Mouse (Mus musculus) adrenal gland, postnatal 36 days (tissue): ENCODE data around the gene Pdia4. TPM values are rescaled to one million over a fixed set of nuclear protein-coding genes. Genes with fewer than 3 reads are reported as not detected.
A peak's percentile ranks its signal among the peaks of the same experiment; 100 is the strongest.
"Not testable (repeated sequence)": the region's sequence is repeated elsewhere in the genome, so short reads cannot be mapped to it uniquely, and the experiment has no call there.

ENCODE experiments used
- DNase-seq, 2 experiments: peaks; one replicate each; pipeline ENCODE4 v3.0.0; 2021; ENCODE audit warnings: mixed read lengths in 1 of 2
- microRNA-seq: library from miRNA; unstranded; fragments of <30 nt; microRNA quantifications from one replicate; pipeline ENCODE4 v1.2.0, GENCODE M21; 2021
- total RNA-seq, 2 experiments: library from RNA; stranded (reverse); gene quantifications; 2 replicates each; pipeline ENCODE4 v1.2.3; 2021

Pdia4 gene
- total RNA-seq, 2 experiments from 2014 or later, result 93.8 to 97.5 TPM

DNA sequence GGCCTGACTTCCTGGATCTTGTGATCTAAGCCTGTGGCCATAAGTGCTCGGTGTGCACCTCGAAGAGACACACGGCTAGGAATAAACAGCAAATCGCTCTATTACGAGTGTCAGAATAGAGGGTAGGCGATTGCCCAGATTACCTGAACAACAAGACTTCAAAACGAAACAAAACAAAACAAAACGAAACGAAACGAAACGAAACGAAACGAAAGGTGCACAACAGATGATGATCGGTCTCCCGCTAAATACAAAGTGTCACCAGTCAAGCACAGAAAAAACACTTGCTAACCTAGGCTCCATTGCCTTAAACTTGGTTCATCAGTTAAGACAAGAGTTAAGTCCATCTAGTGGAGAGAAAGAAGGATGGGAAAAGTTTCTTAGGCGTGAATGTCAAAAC, 53.8 kb downstream of the Pdia4 start:
- DNase-seq, result not testable (repeated sequence)

DNA sequence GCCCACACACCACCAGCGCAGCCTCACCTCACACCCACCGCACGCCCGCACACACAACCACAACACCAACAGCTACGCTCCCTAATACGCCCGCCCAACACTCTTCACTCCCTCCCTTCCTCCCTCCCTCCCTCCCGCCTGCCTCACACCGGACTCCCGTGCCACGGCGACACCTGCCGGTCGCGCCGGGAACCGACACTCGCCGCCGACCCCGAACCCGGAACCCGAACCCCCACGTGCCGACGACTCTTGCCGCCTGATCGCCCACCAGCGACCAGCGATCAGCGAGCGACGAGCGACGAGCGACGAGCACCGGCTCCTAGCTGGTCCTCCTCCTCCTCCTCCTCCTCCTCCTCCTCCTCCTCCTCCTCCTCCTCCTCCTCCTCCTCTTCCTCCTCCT, 55.4 kb downstream of the Pdia4 start:
- DNase-seq, result peak in 1 of 2 experiments; percentile 74

- not testable (repeated sequence) for DNase-seq
These were observed 55.8 kb downstream of the Pdia4 start for GRCm38 (mm10) chr6:47757429-47757828.

DNA sequence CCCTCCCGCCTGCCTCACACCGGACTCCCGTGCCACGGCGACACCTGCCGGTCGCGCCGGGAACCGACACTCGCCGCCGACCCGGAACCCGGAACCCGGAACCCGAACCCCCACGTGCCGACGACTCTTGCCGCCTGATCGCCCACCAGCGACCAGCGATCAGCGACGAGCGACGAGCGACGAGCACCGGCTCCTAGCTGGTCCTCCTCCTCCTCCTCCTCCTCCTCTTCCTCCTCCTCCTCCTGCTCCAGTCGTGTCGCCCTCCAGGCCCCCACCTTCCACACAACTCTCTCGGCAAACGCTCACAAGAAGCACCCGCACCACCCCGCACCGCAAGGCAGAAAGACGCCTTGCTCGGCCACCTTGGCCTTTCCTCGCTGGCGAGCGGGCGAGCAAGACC, 60.1 kb downstream of the Pdia4 start:
- DNase-seq, result not testable (repeated sequence)

GRCm38 (mm10) chr6:47748306-47748705, 64.9 kb downstream of the Pdia4 start:
- DNase-seq, result peak; percentile 85 to 86

- not testable (repeated sequence) for DNase-seq
These were observed 65.3 kb downstream of the Pdia4 start for GRCm38 (mm10) chr6:47747886-47748285.

Small RNAs within 50 kb of the gene (microRNA-seq; reads per million reads assigned to microRNA genes)
- not detected for gene Mir704

Other genes starting within 250 kb of the Pdia4 start
- gene Ezh2, start 218.1 kb downstream of the Pdia4 start, total RNA-seq, result 10 to 100 TPM; 19.7 to 22.0 TPM
- 1 to 10 TPM in 1 of 2 experiments, under 1 TPM in 1; 0.83 to 1.4 TPM for gene Zfp786, start 17.4 kb upstream of the Pdia4 start, total RNA-seq
- 10 to 100 TPM in 1 of 2 experiments, 1 to 10 TPM in 1; 9.9 to 13.3 TPM for gene Zfp398, start 22.2 kb upstream of the Pdia4 start, total RNA-seq
- gene Zfp282, start 63.8 kb upstream of the Pdia4 start, total RNA-seq, result 10 to 100 TPM in 1 of 2 experiments, 1 to 10 TPM in 1; 9.9 to 11.2 TPM
- gene Zfp212, start 107.0 kb upstream of the Pdia4 start, total RNA-seq, result 10 to 100 TPM; 14.7 to 15.2 TPM
- 1 to 10 TPM; 5.2 to 5.7 TPM for gene Zfp956, start 140.0 kb upstream of the Pdia4 start, total RNA-seq
- gene Zfp777, start 235.5 kb upstream of the Pdia4 start, total RNA-seq, result 10 to 100 TPM; 22.6 to 23.1 TPM